Mouse (Mus musculus): ENCODE measurements around the gene Cmtm6. TPM values are rescaled to one million over a fixed set of nuclear protein-coding genes. Genes with fewer than 3 reads are reported as not detected.

Cmtm6 gene
- polyA plus RNA-seq, 1 experiment from 2014 or later, result 26.0 TPM

DNA sequence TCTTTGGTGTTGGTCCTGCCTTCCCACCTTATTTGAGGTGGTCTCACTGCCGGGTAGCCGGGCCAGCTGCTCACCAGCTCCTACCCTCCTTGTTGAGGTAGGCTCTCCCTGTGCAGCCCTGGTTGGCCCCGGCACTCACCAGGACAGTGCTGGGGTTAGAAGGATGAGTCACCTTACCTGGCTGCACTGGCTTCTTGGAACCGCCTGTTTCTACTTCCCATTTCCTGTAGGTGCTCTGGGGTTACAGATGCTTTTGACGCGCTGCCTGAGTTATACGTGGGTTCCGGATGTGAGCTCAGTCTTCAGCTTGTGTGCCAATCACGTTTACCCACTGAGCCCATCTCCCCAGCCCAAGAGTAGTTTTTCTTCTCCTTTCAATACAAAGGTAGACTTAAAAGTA is 9.4 kb downstream of the Cmtm6 start:
- Histone ChIP-seq H3K27ac (ENCODE audit: low read depth, low read length) (no peak overlapping the region), H3K4me2 (no peak overlapping the region), H3K36me3 (ENCODE audit: control insufficient read depth, insufficient read depth, low read length) (no peaks in the 10 kb centered on the region), H3K9ac (ENCODE audit: low read length) (no peak overlapping the region), H3K9me3 (ENCODE audit: control insufficient read depth, low read length) (no peaks in the 10 kb centered on the region), H3K27me3 (ENCODE audit: control insufficient read depth, insufficient read depth, low read length) (no peaks in the 10 kb centered on the region), H3K4me1 (ENCODE audit: control insufficient read depth, insufficient read depth, low read length) (no peaks in the 10 kb centered on the region), H3K4me3 (ENCODE audit: low read depth, low read length) (no peak overlapping the region)
- 92% methylated on average over 9 of the region's 9 CpGs for WGBS
- ATAC-seq (ENCODE audit: low FRiP score) (no peak), DNase-seq (ENCODE audit: low spot score, missing footprints) (peak; percentile 8)

DNA sequence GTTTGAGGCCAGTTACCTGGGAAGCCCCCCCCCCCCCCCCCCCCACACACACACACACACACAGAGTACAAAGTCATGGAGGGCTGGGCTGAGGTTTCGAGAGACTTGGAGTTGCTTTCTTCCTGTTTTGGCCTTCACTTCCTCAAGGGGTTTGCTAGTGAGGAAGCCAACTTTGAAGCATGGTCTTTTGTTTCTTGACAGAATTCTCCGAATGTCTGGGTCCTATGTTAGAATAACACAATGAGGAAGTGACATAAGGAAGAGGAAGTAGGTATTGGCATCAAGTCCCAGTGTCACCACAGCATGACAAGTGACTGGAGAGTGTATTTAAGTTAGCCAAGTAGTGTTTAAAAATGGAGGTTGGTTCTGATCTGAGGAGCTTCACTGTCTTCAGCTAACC is 11.8 kb downstream of the Cmtm6 start:
- H3K36me3 ChIP-seq (ENCODE audit: control insufficient read depth, insufficient read depth, low read length), result peaks cover 4% of the 10 kb centered on the region; the same call in 1 of the 2 replicates
- ATAC-seq (ENCODE audit: low FRiP score) (no peak), DNase-seq (ENCODE audit: low spot score, missing footprints) (peak; percentile 66)
- no peak overlapping the region for H3K9ac ChIP-seq (ENCODE audit: low read length)
- H3K27ac ChIP-seq (ENCODE audit: low read depth, low read length), result no peak overlapping the region
- no peaks in the 10 kb centered on the region for H3K27me3 ChIP-seq (ENCODE audit: control insufficient read depth, insufficient read depth, low read length)
- no peak overlapping the region for H3K4me2 ChIP-seq
- no peak overlapping the region for H3K4me3 ChIP-seq (ENCODE audit: low read depth, low read length)
- 90% methylated on average over 2 of the region's 2 CpGs for WGBS
- H3K9me3 ChIP-seq (ENCODE audit: control insufficient read depth, low read length), result no peaks in the 10 kb centered on the region
- no peaks in the 10 kb centered on the region for H3K4me1 ChIP-seq (ENCODE audit: control insufficient read depth, insufficient read depth, low read length)

DNA sequence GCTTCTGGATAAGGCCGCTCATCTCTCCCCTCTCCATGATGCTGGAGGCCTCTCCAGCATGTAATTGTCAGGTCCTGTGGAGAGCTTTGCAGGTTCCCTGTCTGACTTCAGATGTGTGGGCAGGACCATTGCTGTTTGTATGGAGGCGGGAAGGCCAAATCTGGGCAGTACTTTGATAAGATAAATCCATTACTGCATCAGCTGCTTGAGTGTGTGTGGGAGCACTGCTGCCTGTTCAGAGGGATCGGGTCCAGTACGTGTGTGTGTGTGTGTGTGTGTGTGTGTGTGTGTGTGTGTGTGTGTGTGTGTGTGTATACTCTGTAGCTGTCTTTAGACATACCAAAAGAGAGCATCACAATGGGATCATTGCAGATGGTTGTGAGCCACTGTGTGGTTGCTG is 14.2 kb downstream of the Cmtm6 start:
- Histone ChIP-seq H3K4me3 (ENCODE audit: low read depth, low read length) (no peak overlapping the region), H3K4me2 (no peak overlapping the region), H3K27ac (ENCODE audit: low read depth, low read length) (no peak overlapping the region), H3K36me3 (ENCODE audit: control insufficient read depth, insufficient read depth, low read length) (peaks cover 4% of the 10 kb centered on the region; the same call in 1 of the 2 replicates), H3K4me1 (ENCODE audit: control insufficient read depth, insufficient read depth, low read length) (no peaks in the 10 kb centered on the region), H3K9ac (ENCODE audit: low read length) (no peak overlapping the region), H3K9me3 (ENCODE audit: control insufficient read depth, low read length) (no peaks in the 10 kb centered on the region), H3K27me3 (ENCODE audit: control insufficient read depth, insufficient read depth, low read length) (no peaks in the 10 kb centered on the region)
- ATAC-seq (ENCODE audit: low FRiP score) (no peak), DNase-seq (ENCODE audit: low spot score, missing footprints) (no peak)
- WGBS, result 87% methylated on average over 4 of the region's 4 CpGs

DNA sequence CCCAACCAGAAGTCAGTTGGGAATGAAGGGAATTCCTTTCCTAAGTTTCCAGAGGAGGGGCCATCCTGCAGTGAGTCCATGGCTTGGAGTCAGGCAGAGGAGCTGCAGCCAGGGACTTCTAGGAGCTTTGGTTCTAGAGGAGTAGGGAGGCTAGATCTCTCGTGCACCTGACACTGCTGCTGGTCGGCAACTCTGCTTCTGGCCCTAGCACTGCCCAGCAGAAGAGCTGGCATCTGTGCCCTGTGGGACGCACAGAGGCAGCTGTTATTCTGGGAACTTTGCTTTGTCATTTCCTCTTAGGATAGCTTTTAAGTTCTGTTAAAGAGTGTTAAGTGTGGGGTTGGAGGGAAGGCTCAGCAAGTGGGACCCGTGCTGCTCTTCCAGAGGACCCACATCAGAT is 14.7 kb downstream of the Cmtm6 start:
- Histone ChIP-seq H3K27me3 (ENCODE audit: control insufficient read depth, insufficient read depth, low read length) (no peaks in the 10 kb centered on the region), H3K36me3 (ENCODE audit: control insufficient read depth, insufficient read depth, low read length) (peaks cover 4% of the 10 kb centered on the region; the same call in 1 of the 2 replicates), H3K27ac (ENCODE audit: low read depth, low read length) (no peak overlapping the region), H3K4me1 (ENCODE audit: control insufficient read depth, insufficient read depth, low read length) (no peaks in the 10 kb centered on the region), H3K9me3 (ENCODE audit: control insufficient read depth, low read length) (no peaks in the 10 kb centered on the region), H3K4me2 (no peak overlapping the region), H3K4me3 (ENCODE audit: low read depth, low read length) (no peak overlapping the region), H3K9ac (ENCODE audit: low read length) (no peak overlapping the region)
- no peak for ATAC-seq (ENCODE audit: low FRiP score)
- peak; percentile 31 for DNase-seq (ENCODE audit: low spot score, missing footprints)
- WGBS, result 84% methylated on average over 4 of the region's 4 CpGs

DNA sequence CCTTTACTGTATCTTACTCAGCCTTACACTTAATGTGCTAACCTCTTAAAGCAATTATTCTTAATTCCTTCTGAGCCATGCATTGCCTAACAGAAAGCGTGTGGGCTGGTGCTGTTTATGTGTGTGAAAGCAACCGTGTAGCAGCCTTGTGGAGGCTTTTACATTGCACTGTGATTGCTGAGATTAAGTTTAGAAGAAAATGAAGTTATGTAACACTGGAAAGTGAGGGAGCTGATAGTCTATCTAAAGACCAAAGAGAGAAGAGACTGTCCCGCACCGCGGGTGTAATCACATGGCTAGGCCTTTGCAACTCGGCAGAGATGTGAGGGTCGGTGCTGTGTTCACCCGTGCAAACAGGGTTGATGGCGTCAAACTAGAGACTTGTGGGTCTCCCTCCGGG is 16.1 kb downstream of the Cmtm6 start:
- Histone ChIP-seq H3K4me1 (ENCODE audit: control insufficient read depth, insufficient read depth, low read length) (no peaks in the 10 kb centered on the region), H3K9me3 (ENCODE audit: control insufficient read depth, low read length) (no peaks in the 10 kb centered on the region), H3K36me3 (ENCODE audit: control insufficient read depth, insufficient read depth, low read length) (peaks cover 4% of the 10 kb centered on the region; the same call in 1 of the 2 replicates), H3K27ac (ENCODE audit: low read depth, low read length) (no peak overlapping the region), H3K27me3 (ENCODE audit: control insufficient read depth, insufficient read depth, low read length) (no peaks in the 10 kb centered on the region), H3K9ac (ENCODE audit: low read length) (no peak overlapping the region), H3K4me2 (no peak overlapping the region), H3K4me3 (ENCODE audit: low read depth, low read length) (no peak overlapping the region)
- DNase-seq (ENCODE audit: low spot score, missing footprints) (no peak), ATAC-seq (ENCODE audit: low FRiP score) (no peak)
- 82% methylated on average over 10 of the region's 10 CpGs for WGBS

DNA sequence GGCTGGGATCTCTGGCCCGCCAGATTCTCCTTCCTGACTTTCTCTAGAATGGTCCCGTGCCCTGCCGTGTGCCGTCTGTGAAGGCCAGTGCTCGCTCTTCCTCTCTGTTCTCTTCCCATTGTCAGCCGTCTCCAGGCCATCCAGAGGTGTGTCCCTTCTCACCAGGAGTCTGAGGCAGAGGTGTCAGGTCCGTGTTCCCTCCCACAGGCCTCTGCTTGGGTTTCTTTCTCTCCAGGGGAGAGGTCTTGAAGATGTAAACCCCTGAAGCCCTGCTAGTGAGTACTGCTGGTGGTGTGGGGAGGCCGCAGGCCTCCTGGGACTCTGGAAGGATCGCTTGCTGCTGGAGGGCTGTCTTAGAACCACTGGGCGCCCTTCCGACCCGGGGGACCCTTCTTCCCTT is 16.6 kb downstream of the Cmtm6 start:
- H3K9ac ChIP-seq (ENCODE audit: low read length), result no peak overlapping the region
- no peaks in the 10 kb centered on the region for H3K27me3 ChIP-seq (ENCODE audit: control insufficient read depth, insufficient read depth, low read length)
- 89% methylated on average over 12 of the region's 12 CpGs for WGBS
- no peaks in the 10 kb centered on the region for H3K4me1 ChIP-seq (ENCODE audit: control insufficient read depth, insufficient read depth, low read length)
- no peak overlapping the region for H3K4me2 ChIP-seq
- DNase-seq (ENCODE audit: low spot score, missing footprints) (peak; percentile 69), ATAC-seq (ENCODE audit: low FRiP score) (no peak)
- H3K27ac ChIP-seq (ENCODE audit: low read depth, low read length), result no peak overlapping the region
- peaks cover 4% of the 10 kb centered on the region; the same call in 1 of the 2 replicates for H3K36me3 ChIP-seq (ENCODE audit: control insufficient read depth, insufficient read depth, low read length)
- no peak overlapping the region for H3K4me3 ChIP-seq (ENCODE audit: low read depth, low read length)
- H3K9me3 ChIP-seq (ENCODE audit: control insufficient read depth, low read length), result no peaks in the 10 kb centered on the region

DNA sequence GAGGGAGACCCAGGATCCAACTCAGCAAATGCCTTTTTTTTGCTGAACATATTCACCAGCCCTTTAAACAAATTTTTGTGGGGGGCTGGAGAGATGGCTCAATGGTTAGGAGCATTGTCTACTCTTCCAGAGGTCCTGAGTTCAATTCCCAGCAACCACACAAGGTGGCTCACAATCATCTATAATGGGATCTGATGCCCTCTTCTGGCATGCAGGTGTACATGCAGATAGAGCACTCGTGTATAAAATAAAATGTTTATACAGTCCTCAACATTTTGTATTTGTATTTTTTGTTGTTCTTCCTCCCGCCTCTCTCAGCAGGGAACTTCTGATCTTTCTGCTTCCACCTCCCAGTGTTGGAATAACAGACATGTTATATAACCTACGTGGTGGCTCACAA is 20.7 kb downstream of the Cmtm6 start:
- H3K36me3 ChIP-seq (ENCODE audit: control insufficient read depth, insufficient read depth, low read length), result peaks cover 4% of the 10 kb centered on the region; the same call in 1 of the 2 replicates
- 0 out of 2 replicates have a peak, but pooled peaks cover 3% of the 10 kb centered on the region for H3K4me1 ChIP-seq (ENCODE audit: control insufficient read depth, insufficient read depth, low read length)
- H3K27me3 ChIP-seq (ENCODE audit: control insufficient read depth, insufficient read depth, low read length), result no peaks in the 10 kb centered on the region
- peak; percentile 61 for DNase-seq (ENCODE audit: low spot score, missing footprints)
- H3K27ac ChIP-seq (ENCODE audit: low read depth, low read length), result no peak overlapping the region
- no peak for ATAC-seq (ENCODE audit: low FRiP score)
- H3K4me2 ChIP-seq, result no peak overlapping the region
- no peak overlapping the region for H3K4me3 ChIP-seq (ENCODE audit: low read depth, low read length)
- H3K9me3 ChIP-seq (ENCODE audit: control insufficient read depth, low read length), result no peaks in the 10 kb centered on the region
- H3K9ac ChIP-seq (ENCODE audit: low read length), result no peak overlapping the region
- 80% methylated on average over 3 of the region's 3 CpGs for WGBS

DNA sequence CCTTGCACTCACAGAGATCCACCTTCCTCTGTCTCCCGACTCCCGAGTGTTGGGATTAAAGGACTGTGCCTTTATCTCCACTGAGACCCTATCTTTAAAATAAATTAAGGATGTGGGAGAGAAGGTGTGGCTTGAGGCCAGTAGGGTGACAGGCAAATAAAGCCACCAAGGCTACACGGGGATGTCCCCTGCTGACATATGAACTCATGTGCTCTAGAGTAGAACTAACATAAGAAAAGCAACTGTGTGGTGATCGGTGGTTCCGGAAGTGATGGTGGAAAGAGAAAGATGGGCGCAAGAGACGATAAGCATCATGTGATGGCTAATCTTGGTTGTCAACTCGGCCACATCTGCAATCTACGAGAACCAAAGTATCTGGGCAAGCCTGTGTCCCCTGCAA is 21.4 kb downstream of the Cmtm6 start:
- Histone ChIP-seq H3K36me3 (ENCODE audit: control insufficient read depth, insufficient read depth, low read length) (no peaks in the 10 kb centered on the region), H3K4me1 (ENCODE audit: control insufficient read depth, insufficient read depth, low read length) (0 out of 2 replicates have a peak, but pooled peaks cover 3% of the 10 kb centered on the region), H3K4me2 (peak overlapping the region; percentile 53; the same call in 1 of the 2 replicates), H3K27ac (ENCODE audit: low read depth, low read length) (no peak overlapping the region), H3K27me3 (ENCODE audit: control insufficient read depth, insufficient read depth, low read length) (no peaks in the 10 kb centered on the region), H3K4me3 (ENCODE audit: low read depth, low read length) (no peak overlapping the region), H3K9me3 (ENCODE audit: control insufficient read depth, low read length) (no peaks in the 10 kb centered on the region), H3K9ac (ENCODE audit: low read length) (no peak overlapping the region)
- no peak for DNase-seq (ENCODE audit: low spot score, missing footprints)
- WGBS, result 73% methylated on average over 9 of the region's 9 CpGs
- ATAC-seq (ENCODE audit: low FRiP score), result no peak

DNA sequence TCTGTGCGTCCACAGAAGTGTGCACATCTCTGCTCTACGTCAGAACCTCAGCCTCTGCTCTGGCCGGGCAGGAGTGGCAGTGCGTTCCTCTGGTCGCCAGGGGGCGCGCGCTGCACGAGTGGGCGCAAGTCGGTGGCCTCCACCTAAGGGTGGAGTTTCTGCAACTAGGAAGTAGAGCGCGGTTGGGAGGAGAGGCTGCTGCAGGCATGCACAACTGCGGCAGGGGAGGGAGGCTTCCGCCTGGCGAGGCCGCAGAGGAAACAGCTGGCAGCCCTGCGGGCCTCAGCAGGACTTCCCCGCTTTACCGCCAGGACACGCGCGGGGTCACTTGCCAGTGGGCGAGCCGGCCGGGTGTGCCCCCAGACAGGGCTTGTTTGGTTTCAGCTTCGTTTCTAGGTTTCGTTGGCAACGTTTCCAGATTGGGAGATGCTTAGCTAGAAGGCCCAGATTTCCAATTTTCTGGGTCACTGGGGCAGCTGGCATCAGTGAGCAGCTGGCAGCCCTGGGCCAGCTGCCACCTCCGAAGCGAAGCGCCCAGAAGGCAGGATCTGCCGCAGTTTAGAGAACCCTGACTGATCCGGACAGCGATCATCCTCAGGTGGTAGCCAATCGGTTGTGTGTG is 22.1 kb downstream of the Cmtm6 start:
- peak; percentile 89 for ATAC-seq (ENCODE audit: low FRiP score)
- peak; percentile 98 for DNase-seq (ENCODE audit: low spot score, missing footprints)
- Histone ChIP-seq H3K27ac (ENCODE audit: low read depth, low read length) (no peak overlapping the region), H3K4me1 (ENCODE audit: control insufficient read depth, insufficient read depth, low read length) (0 out of 2 replicates have a peak, but pooled peaks cover 3% of the 10 kb centered on the region), H3K27me3 (ENCODE audit: control insufficient read depth, insufficient read depth, low read length) (no peaks in the 10 kb centered on the region), H3K4me3 (ENCODE audit: low read depth, low read length) (peak overlapping the region; percentile 30), H3K36me3 (ENCODE audit: control insufficient read depth, insufficient read depth, low read length) (no peaks in the 10 kb centered on the region), H3K9me3 (ENCODE audit: control insufficient read depth, low read length) (no peaks in the 10 kb centered on the region), H3K9ac (ENCODE audit: low read length) (peak overlapping the region; percentile 55), H3K4me2 (peak overlapping the region; percentile 53)
- WGBS, result 9% methylated on average over 36 of the region's 36 CpGs

Data from midbrain, embryonic 11.5 days (tissue).